Mouse (Mus musculus) heart, postnatal 0 days (tissue): ENCODE results near the gene Exog. TPM values are rescaled to one million over a fixed set of nuclear protein-coding genes. Genes with fewer than 3 reads are reported as not detected.

Source experiments
- ATAC-seq: fragments of 200-750 bp; cut with Nextera tagmentation; 2 replicates; pipeline ENCODE4 v1.8.0; 2017; ENCODE audit warnings: low read depth, moderate number of reproducible peaks, moderate library complexity; ENCODE audit not compliant: insufficient read depth
- DNase-seq: peaks from one replicate; pipeline ENCODE4 v3.0.0-alpha.2; 2016; ENCODE audit warnings: low spot score
- H3K27ac ChIP-seq: fragments of 300-500 bp; sonication (generic); 2 replicates; pipeline ENCODE4 v1.5.1; 2014; ENCODE audit warnings: low read depth, mild to moderate bottlenecking
- H3K27me3 ChIP-seq: fragments of 300-500 bp; sonication (generic); 2 replicates; pipeline ENCODE4 v1.6.1; 2014; ENCODE audit warnings: low read length, mixed read lengths; ENCODE audit not compliant: control insufficient read depth, insufficient read depth
- H3K36me3 ChIP-seq: fragments of 300-500 bp; sonication (generic); replicated peaks from 2 replicates; pipeline ENCODE4 v1.6.1; 2014; ENCODE audit warnings: low read length, mixed read lengths; ENCODE audit not compliant: control insufficient read depth, insufficient read depth
- H3K4me1 ChIP-seq: fragments of 300-500 bp; sonication (generic); 2 replicates; pipeline ENCODE4 v1.6.1; 2014; ENCODE audit warnings: antibody characterized with exemption; ENCODE audit not compliant: control insufficient read depth, insufficient read depth
- H3K4me2 ChIP-seq: fragments of 300-500 bp; sonication (generic); 2 replicates; pipeline ENCODE4 v1.6.1; 2014; ENCODE audit warnings: low read depth, mild to moderate bottlenecking, low read length, moderate library complexity
- H3K4me3 ChIP-seq: fragments of 300-500 bp; sonication (generic); 2 replicates; pipeline ENCODE4 v1.5.1; 2014; ENCODE audit warnings: low read depth, low read length
- H3K9ac ChIP-seq: fragments of 300-500 bp; sonication (generic); replicated peaks from 2 replicates; pipeline ENCODE4 v1.6.1; 2014; ENCODE audit warnings: low read depth, low read length, mixed read lengths
- H3K9me3 ChIP-seq: fragments of 300-500 bp; sonication (generic); replicated peaks from 2 replicates; pipeline ENCODE4 v1.6.1; 2016; ENCODE audit warnings: low read length; ENCODE audit not compliant: control insufficient read depth
- CTCF ChIP-seq: IDR thresholded peaks from 2 replicates; pipeline ENCODE4 v1.5.1; 2016; ENCODE audit warnings: antibody characterized with exemption, control low read depth, low read depth
- EP300 ChIP-seq: IDR thresholded peaks from 2 replicates; pipeline ENCODE4 v1.6.1; 2016; ENCODE audit warnings: antibody characterized with exemption, low read depth
- WGBS: fragments of 180-500 bp; shearing (Covaris S2); extraction: QIAGEN DNeasy Blood & Tissue Kit; methylation state at CpG from one replicate; pipeline ENCODE4 v1.1.7; 2014; 5-methylcytosine and 5-hydroxymethylcytosine counted together
- polyA plus RNA-seq: library from polyadenylated mRNA; unstranded; fragments of >200 nt; fragmentation: Nextera tagmentation; extraction: Ambion mirVana; gene quantifications from 2 replicates; pipeline ENCODE4 v1.2.1, GENCODE M21; 2015
- total RNA-seq: library from RNA; depleted of rRNA; stranded (reverse); fragments of >200 nt; gene quantifications from 2 replicates; pipeline ENCODE4 v1.2.3, GENCODE M21; 2014; ENCODE audit warnings: low replicate concordance

Exog gene
- total and polyA plus RNA-seq, 2 experiments from 2014 or later = 3.0 to 4.2 TPM

DNA sequence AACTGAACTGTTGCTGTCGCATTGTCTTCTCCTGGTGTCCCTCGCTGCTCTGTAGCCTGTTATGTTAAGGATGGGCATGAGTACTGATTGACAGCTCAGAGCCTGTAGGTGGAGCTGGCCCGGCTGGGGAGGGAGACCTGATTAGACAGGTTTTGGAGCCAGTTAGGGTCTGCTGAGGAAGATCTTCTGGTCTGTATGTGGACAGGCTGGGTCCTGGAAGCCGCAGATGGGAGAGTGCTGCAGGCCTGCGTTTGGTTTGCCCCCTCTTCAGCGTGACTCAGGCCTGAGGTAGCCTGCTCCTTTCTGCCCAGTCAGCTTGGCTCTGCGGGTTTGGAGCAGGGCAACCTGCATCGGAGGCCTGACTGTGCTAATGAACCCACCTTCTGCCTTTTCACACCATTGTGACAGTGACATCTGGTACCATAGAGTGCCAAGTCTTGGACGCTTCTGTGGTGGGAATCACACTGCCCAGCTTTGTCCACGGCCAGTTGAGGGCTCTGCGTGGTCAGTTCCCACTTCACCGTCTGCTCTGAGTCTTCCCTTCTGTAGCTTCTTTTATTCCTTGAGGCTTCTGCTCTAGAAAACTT is 24.8 kb upstream of the Exog start:
- no peaks in the 10 kb centered on the region for H3K36me3 ChIP-seq
- H3K4me1 ChIP-seq = peaks cover 12% of the 10 kb centered on the region
- DNase-seq = no peak
- no peak overlapping the region for H3K9ac ChIP-seq
- ATAC-seq = no peak
- no peaks in the 10 kb centered on the region for H3K9me3 ChIP-seq
- 78% methylated on average over 12 of the region's 12 CpGs for WGBS
- no peak overlapping the region for H3K27ac ChIP-seq
- H3K27me3 ChIP-seq = no peaks in the 10 kb centered on the region
- H3K4me3 ChIP-seq = no peak overlapping the region
- TF ChIP-seq EP300 (no peak), CTCF (no peak)
- no peak overlapping the region for H3K4me2 ChIP-seq

DNA sequence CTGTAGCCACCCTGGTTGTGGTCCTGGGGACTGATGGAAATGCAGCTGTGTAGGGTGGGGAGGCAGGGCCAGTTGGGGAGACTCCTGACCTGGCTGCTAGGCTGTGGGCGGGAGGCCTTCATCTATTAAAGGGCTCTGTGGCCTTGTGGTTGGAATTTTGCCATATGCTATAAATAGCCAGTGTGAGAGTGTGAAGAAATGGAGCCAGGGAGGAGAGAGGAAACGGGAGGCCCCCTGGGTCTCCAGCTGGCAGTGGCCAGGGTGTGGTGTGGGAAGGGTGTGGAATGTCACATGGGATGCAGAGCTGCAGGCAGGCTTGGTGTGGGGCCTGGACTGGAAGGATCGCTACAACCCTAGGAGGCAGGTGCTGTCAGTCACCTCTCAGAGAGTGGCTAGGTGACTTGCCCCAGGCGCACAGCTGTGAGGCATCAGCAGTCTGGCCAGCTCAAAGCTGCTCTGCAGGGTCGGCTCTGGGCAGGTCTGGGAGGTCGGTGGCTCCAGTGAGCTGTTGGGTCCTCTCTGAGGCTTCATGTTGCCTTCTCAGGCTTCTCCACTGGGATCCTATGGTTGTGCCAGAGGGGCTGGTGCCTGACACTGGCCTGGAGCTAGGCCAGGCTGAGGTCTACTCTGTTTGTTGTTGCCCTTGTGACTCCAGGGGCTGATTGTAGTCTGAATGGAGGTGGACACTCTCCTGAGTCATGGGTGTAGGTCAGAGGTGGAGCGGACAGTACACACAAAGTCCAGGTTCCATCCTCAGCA is 19.3 kb upstream of the Exog start:
- peak; percentile 96 for ATAC-seq

GRCm38 (mm10) chr9:119425976-119426415 is 18.7 kb upstream of the Exog start:
- no peak for ATAC-seq
- Histone ChIP-seq H3K4me3 (no peak overlapping the region), H3K9ac (no peak overlapping the region), H3K36me3 (peaks cover 9% of the 10 kb centered on the region; the same call in 1 of the 2 replicates), H3K9me3 (no peaks in the 10 kb centered on the region), H3K4me2 (no peak overlapping the region), H3K4me1 (peaks cover 24% of the 10 kb centered on the region), H3K27me3 (no peaks in the 10 kb centered on the region), H3K27ac (peak overlapping the region; percentile 70)
- no peak for TF ChIP-seq CTCF
- WGBS = 68% methylated on average over 13 of the region's 13 CpGs
- DNase-seq = no peak

More for the DNA sequence above, 19.3 kb upstream of the Exog start:
- Histone ChIP-seq H3K27ac (peak overlapping the region; percentile 70), H3K36me3 (peaks cover 9% of the 10 kb centered on the region; the same call in 1 of the 2 replicates), H3K9me3 (no peaks in the 10 kb centered on the region), H3K4me2 (no peak overlapping the region), H3K4me1 (peaks cover 24% of the 10 kb centered on the region), H3K4me3 (no peak overlapping the region), H3K9ac (no peak overlapping the region), H3K27me3 (no peaks in the 10 kb centered on the region)
- peak; percentile 93 for DNase-seq
- TF ChIP-seq EP300 (peak; percentile 79; the same call in 1 of the 2 replicates), CTCF (no peak)
- WGBS = 14% methylated on average over 7 of the region's 7 CpGs

DNA sequence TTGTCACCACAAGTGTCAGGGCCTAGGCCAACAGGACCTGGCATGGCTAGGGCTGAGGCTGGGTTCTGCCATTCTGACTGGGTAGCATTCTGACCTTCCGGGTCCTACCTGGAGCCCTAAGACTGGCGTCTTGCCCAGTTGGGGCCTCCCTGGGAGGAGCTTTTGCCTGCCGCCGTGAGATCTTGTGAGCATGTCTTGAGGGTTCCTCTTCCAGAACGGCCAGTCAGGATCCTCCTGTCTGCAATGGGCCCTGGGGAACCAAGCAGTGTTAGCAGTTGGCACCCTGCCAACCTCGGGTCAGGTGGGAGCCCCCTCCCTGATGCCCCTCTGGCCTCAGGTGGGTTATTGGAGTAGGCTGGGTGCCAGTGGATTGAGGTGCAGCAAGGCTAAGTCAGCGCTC is 18.3 kb upstream of the Exog start:
- ATAC-seq (no peak), DNase-seq (no peak)
- TF ChIP-seq CTCF = no peak
- H3K4me1 ChIP-seq = peaks cover 24% of the 10 kb centered on the region
- 45% methylated on average over 7 of the region's 7 CpGs for WGBS
- no peaks in the 10 kb centered on the region for H3K27me3 ChIP-seq
- 0 out of 2 replicates have a peak overlapping the region, but pooled peaks have one; percentile 0 for H3K27ac ChIP-seq
- H3K4me3 ChIP-seq = no peak overlapping the region
- no peak overlapping the region for H3K9ac ChIP-seq
- no peak overlapping the region for H3K4me2 ChIP-seq
- peaks cover 9% of the 10 kb centered on the region; the same call in 1 of the 2 replicates for H3K36me3 ChIP-seq
- no peaks in the 10 kb centered on the region for H3K9me3 ChIP-seq

DNA sequence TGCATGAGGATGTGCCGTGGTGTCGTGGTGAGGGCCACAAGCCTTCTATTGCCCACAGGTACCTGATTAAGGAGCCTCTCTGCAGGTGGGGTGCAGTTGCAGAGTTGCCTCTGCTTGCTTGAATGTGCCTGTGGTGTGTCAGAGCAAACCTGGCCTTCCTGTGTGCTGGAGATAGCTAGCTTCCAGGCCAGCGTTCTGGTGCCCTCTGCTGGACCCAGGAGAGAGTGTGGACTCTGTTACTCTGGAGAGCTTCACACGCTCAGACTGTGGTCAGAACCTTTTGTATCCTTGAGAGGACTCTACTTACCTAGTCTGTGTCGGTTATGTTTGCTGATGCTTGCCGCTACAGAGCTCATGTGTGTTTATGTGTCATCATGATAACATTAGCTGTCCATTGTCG is 14.4 kb upstream of the Exog start:
- H3K4me3 ChIP-seq = no peak overlapping the region
- H3K9ac ChIP-seq = no peak overlapping the region
- no peak overlapping the region for H3K27ac ChIP-seq
- ATAC-seq = peak; percentile 79
- no peaks in the 10 kb centered on the region for H3K9me3 ChIP-seq
- peak; percentile 82 for DNase-seq
- H3K36me3 ChIP-seq = peaks cover 34% of the 10 kb centered on the region
- TF ChIP-seq EP300 (no peak), CTCF (peak; percentile 97)
- H3K4me2 ChIP-seq = no peak overlapping the region
- 35% methylated on average over 7 of the region's 7 CpGs for WGBS
- no peaks in the 10 kb centered on the region for H3K27me3 ChIP-seq
- H3K4me1 ChIP-seq = peaks cover 14% of the 10 kb centered on the region
